Mouse (Mus musculus) olfactory bulb, adult 2 months (tissue): ENCODE measurements around the gene Gm11172.

Experiments
- CTCF ChIP-seq: fragments of 200-500 bp; IDR thresholded peaks from 2 replicates; pipeline ENCODE4 v1.5.1; 2012; ENCODE audit warnings: low read depth, mild to moderate bottlenecking, low read length, moderate library complexity; ENCODE audit not compliant: insufficient read depth
- POLR2A ChIP-seq: fragments of 200-500 bp; IDR thresholded peaks from 2 replicates; pipeline ENCODE4 v1.6.1; 2012; ENCODE audit warnings: mild to moderate bottlenecking, low read depth, low read length, moderate library complexity; ENCODE audit not compliant: insufficient read depth

DNA sequence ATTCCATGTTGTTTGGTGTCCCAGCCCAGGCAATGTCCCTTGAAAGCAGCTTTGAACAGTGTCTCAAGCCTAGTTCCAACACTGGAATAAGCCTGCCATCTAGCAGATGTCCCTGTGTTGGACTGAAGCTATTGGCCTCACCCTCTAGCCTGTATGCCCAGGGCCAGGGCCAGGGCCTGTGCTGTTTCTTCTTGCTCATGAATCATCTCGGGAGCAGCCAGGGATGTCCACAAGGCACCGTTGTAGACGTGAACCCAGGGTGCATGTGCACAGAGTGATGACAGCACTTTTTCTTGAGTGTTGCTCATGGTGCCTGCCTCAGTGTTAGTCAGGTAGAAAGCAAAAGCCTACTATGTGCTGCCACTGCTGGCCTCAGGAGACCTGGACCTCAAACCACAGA, 24.5 kb downstream of the Gm11172 start:
- TF ChIP-seq CTCF (no peak), POLR2A (no peak)
